Mouse (Mus musculus): ENCODE measurements around the gene Uncx.

The Uncx gene

DNA sequence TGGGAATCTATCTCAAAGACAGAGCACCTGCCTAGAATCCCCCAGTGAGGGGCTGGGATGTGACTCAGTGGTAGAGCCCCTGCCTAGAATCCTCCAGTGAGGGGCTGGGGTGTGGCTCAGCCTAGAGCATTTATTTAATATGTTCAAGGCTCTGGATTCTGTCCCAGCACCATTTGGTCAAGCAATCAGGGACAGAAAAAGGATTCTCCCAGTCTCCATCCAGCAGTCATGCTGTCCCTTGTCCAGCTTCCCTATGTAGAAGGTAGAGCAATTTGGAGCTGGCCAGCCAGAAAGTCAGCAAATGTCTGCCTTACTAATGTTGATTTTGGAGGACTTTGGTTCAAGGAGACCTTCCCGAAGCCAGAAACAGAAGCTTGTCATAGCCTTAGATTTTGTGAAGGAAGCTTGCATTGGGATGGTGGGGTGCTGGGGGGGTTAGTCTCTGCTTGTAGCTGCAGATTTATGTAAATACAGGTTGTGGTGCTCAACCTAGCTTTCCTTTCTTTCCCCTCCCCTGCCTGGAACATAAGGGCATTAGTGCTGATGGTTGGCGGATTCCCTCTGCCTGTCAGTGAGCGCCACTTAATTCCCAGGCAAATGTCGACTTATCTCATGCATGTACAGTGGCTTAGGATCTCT is 18.2 kb downstream of the Uncx start:
- WGBS: 86% methylated on average over 4 of the region's 4 CpGs

GRCm38 (mm10) chr5:139564663-139565062 is 21.4 kb downstream of the Uncx start:
- 61% methylated on average over 2 of the region's 2 CpGs for WGBS

DNA sequence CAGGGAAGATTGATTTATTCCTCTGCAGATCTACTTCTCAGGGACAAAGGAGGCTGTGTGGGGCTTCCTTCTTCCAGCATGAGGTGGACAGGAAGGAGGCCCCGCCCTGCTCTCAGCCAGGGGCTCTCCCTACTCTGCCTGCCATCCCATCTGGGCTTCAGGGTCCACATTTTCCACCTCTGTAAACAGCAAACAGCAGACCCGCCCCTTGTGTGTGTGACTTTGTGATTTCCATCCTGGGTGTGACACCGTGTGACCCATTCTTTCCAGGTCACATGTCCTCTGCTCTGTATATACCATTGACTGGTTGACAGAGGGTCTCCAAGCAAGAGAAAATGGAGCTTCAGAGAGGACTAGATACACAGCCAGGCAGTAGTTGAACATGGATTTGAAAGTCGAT is 22.2 kb downstream of the Uncx start:
- 76% methylated on average over 4 of the region's 4 CpGs for WGBS

DNA sequence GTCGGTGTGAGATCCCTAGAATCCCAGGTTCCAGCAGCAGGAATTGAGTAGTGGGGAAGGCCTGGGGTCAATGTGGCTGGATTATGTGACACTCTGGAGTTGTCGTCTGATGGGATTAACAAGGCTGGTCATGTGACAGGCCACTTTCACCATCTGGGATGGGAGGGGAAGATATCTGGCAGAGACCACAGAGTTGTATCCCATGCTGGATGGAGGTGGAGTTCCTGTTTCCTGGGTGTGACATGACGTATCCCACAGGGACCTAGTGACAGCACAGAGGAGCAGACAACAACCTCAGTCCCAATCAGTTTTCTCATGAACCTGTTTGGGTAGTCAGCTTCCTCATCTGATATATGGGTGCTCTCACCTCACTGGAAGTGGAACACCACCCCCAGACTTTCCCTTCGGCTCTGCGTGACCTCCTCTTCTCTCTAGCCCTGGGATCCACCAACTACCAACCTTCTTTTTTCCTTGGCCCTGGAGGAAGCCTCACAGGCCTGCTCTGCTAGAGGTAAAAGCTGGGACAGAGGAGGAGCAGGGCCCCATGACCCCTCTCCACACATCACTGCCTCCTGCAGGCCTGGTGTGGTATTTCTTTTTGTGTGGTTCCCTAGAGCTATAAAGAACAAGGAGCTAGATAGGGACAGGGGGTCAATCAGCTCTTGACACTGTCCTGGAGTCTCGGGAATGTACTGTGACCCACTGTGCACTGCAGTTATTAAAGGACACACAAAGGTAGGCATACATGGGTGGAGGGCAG is 23.5 kb downstream of the Uncx start:
- 82% methylated on average over 6 of the region's 6 CpGs for WGBS

GRCm38 (mm10) chr5:139568079-139568478 is 24.8 kb downstream of the Uncx start:
- WGBS: 53% methylated on average over 2 of the region's 2 CpGs

DNA sequence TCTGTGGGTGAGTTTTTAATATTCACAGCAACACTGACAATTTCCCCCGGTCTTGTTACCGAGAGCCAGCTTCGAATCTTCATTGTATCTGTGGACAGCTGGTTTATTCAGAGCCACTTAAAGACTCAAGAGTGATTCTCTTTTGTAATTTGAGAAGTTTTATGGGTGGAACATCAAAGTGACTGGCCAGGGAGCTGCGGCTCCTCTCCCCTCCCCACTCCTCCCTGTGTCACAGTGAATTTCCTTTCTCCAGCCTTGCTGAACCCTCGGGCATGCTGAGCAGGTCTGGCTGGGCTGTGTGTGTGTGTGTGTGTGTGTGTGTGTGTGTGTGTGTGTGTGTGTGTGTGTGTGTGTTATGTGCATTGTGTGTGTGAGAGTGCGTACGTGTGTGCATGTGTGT is 29.2 kb downstream of the Uncx start:
- 40% methylated on average over 7 of the region's 7 CpGs for WGBS

GRCm38 (mm10) chr5:139573606-139574311 is 30.5 kb downstream of the Uncx start:
- 73% methylated on average over 7 of the region's 7 CpGs for WGBS

DNA sequence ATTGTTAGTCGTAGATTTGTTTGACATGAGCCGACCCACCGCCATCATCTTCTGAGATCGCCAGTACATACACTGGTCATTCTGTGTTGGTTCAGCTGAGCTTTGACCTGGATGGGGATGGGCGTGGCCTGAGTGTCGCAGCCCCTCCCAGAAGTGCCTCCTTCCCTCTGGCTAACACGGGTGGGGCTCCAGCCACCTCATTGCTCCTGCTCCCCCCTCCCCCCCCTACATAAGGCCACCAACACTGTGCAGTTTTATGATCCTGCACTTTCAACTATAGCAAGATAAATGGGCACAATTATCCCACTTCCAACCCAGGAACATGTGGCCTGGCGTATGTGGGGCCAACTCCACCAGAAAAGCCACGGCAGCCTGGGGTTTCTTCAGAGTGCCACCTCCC is 31.8 kb downstream of the Uncx start:
- 70% methylated on average over 9 of the region's 9 CpGs for WGBS

- 33% methylated on average over 27 of the region's 27 CpGs for WGBS
Measured at GRCm38 (mm10) chr5:139580171-139580743, 37.0 kb downstream of the Uncx start.

DNA sequence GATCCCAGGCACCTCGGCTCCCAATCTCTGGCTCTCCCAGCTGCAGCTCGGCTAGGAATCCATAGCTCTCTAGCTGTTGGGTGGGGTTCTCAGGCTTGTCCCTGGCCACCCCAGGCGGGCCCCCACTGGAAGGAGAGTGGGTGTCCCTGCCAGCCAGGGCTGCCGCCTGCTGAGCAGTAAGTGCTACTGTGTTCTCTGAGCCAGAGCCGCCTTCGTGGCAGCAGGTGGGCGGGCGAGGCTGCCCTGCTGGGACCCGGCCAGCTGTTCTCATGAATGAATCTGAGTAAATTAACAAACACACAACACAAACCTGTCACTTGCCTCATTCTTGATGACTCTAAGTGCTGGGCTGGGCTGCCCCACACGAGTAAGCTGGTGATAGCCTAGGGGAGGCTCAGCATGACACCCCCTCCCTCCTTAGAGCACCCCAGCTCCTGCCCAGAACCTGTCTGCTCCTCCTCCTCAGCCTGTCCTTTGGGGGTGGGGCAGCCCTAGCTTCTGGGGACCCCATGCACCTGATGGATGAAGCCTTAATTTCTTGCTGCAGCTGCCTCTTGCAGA is 38.1 kb downstream of the Uncx start:
- WGBS: 10% methylated on average over 10 of the region's 10 CpGs

DNA sequence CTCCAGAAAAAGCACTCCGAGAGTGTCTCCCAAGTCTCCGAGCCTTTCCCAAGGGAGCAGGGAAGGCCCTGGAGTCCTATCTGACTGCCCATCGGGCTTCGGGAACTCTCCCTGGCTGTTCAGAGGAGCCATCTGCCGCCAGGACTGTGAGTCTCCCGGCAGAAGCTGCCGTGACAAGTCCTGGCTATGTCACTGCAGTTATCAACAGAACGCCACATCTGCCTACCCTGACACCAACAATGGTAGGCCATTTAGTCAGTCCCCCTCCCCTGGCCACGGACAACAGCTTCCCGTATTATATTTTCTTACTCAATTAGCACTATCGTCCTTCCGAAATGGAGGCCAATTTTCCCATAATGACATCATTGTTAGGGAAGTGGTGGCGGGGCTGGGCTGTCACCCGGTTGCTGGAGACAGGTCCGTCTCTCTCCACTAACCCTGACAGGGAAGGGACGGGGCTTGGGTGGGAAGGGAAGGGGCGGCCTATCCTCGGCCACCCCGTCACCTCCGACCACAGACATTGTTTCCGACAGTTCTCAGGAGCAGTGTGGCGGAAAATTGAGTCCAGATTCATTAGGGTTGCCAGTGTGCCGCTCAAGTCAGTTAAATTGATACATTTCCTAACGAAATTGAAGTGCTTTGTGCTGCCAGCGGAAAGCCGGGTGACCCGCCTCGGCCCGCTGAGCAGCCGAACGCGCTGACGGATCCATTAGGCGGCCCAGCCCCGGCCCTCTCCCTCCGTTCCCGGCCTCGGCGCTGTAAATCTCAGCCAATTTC is 41.9 kb downstream of the Uncx start:
- 19% methylated on average over 39 of the region's 39 CpGs for WGBS

DNA sequence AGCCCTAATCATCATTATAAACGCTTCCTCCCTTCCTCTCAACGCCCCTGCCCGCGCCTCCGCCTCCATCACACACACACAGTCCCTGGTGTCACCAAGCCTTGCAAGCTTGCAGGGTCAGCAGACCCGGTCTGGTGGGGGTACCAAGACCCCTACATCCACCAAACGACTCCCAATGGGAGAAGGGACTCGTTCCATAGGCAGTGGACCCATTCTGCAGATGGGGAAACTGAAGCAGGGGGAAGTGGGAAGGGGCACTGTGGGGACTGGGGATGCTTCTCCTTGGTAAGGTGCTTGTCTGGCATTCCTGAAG is 42.4 kb downstream of the Uncx start:
- 19% methylated on average over 8 of the region's 8 CpGs for WGBS

DNA sequence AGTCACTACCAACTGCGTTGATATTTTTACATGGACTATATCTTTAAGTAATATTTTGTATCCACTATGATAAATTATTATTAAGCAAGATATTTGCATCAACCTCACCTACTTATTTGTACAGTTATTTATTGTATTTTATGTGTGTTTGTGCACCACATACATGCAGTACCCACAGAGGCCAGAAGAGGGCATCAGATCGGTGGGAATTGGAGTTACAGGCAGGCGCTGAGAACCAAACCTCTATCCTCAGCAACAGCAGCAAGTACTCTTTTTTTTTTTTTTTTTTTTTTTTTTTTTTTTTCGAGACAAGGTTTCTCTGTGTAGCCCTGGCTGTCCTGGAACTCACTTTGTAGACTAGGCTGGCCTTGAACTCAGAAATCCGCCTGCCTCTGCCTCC is 44.2 kb downstream of the Uncx start:
- 78% methylated on average over 5 of the region's 5 CpGs for WGBS

DNA sequence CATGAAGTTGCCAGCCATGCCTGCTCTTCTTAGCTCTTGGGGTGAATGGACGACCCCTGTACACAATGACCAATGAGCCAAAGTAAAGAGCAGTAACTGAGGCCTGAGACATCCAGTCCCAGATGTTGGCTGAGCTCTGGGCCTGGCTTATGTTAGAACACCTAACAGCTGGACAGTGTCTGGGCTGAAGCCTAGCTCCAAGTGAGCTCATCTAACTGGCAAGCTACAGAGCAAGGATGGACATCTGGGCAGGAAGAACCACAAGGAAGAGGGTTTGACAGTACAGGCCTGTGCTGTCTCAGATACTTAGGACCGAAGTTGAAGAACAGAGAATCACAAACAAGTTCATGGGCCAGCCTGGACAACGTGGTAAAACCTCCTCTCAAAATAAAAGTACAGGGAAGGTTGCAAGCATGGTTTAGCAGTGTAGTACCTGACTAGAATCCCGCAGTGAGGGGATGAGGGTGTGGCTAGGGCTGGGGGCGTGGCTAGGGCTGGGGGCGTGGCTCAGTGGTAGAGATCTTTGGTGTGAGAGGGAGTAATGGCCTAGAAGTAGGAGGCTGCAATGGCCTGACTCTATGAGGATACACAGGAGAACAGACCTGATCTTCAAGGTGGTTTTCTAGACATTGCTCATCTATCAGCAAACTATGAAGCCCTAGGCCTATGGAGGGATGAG is 47.5 kb downstream of the Uncx start:
- WGBS: 58% methylated on average over 6 of the region's 6 CpGs

DNA sequence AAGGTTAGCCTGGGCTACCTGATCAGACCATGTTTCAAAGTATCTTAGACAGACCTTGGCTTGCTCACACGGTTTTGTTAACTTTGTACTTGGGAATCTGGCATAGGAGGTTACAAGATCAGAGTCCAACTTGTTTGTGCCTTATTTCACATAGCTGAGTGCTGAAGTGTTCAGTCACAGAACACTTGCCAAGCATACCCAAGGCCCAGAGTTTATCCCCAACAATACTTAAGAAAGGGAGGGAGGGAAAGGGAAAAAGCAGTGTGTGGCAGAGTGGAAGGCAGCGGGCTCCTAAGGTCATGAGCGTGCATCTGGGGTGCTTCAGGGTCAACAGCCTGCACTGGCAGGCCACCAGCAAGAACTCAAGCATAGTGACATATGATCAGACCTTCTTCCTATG is 48.7 kb downstream of the Uncx start:
- WGBS: 87% methylated on average over 3 of the region's 3 CpGs

DNA sequence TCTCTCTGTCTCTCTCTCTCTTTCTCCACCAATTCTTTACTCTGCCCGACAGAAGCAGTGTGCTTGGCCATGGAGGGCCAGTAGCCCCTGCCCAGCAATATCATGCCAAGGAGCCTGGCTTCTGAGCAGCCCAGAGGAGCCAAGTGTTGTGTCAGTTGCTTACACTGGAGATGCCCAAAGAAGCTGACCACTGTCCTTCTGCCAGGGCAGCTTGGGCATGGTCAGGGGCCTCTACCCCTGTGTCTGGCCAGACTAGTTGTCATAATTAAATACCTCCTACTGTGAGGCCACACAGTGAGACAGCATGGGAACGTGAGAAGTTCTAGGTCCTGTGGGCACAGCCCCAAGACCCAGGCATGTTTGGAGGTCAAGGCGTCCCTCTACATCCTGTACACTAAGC is 49.6 kb downstream of the Uncx start:
- WGBS: 78% methylated on average over 3 of the region's 3 CpGs

DNA sequence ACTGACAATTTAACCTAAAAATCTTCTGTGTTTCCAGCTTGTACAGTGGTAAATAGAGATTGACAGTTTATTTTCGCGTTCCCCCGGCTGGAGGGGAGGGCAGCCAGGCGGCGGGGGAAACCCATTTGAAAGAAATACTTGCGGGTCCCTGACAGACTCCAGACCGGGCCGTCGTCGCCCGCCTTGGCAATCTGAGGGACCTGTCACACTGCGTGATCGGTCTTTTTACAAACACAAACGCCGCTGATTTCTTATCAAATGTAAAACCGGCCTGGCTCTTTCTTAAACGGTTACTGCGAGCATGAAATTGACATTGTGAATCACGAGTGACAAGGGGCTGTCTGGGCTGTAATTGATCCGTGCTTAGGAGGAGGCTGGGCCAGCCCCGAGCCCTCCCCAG is 50.5 kb downstream of the Uncx start:
- WGBS: 34% methylated on average over 21 of the region's 21 CpGs

GRCm38 (mm10) chr5:139595001-139595400 is 51.7 kb downstream of the Uncx start:
- 75% methylated on average over 14 of the region's 14 CpGs for WGBS

Measured in cerebral cortex, adult 2 months (tissue).